Mouse (Mus musculus): ENCODE data around the gene Prss16.

The Prss16 gene

DNA sequence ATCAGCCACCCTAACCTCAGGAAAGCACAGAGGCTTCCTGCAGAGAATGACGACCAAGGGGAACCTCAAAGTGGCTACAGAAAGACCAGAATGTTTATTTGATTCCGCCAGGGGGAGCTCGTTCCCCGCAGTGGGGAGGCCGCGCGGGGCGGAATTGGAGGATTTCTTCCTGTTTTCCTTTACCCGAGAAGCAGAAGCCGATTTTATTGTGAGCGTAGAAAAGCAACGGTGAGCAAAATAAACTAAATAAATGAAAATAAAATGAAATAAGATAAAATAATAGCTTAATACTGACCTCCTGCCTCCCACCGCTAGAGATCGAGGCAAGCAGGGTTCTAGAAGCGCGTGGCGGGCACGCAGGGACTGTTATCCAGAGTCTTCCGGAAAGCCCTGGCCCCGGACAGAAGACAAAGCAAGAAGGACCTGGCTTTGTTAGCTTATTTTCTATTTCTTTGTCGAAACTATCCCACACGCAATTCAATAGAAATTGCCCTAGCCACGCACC lies 35.3 kb downstream of the Prss16 start:
- peak; percentile 94 for DNase-seq (ENCODE audit: low read depth, low spot score)

DNA sequence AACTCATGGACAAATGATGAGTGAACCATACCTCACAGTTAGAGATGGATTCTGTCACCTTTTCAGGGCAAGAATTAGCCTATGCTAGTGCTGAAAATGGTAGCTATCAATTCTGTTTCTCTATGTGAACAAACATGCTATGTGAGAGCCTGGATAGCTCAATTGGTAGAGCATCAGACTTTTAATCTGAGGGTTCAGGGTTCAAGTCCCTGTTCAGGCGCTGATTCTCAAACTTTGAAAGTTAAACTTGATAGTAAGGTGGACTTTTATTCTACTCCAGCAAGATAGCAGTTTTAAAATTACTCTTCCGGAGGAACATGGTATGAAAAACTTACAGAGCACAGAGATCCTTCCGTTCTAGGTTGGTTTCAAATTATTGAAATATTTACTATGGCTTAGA lies 37.9 kb downstream of the Prss16 start:
- no peak for DNase-seq (ENCODE audit: low read depth, low spot score)

DNA sequence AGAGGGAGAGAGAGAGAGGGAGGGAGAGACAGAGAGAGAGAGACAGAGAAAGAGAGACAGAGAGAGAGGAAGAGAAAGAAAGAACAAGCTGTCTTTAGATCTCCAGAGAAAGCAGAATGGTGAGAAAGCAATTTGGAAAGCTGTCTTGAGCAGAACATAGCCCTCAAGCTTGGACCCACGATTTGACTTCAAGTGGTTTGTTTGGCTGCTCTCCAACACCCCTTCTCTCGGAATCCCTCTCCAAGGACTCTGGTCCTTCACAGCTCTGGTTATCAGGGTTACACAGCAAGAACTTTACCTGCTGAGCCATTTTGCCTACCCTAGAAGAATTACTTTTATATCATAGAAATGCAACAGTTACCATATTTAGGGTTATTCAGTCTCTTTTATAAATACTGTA lies 39.7 kb downstream of the Prss16 start:
- DNase-seq (ENCODE audit: low read depth, low spot score), result no peak

DNA sequence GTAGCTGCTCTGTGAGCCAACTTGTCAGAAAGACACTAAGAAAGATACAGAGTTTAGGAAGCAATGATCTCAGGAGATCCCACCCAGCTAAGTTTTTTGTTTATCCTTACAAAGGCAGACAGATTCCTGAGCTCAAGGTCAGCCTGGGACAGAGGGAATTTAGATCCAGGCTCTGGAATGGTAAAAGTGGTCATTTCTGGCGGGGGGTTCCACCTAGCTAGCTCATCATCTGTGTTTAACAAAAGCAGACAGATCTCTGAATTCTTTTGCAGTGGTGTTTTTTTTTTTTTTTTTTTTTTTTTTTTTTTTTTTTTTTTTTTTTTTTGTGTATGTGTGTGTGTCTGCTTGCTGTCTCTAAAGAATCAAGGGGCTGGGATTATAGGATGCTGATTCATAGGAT lies 40.3 kb downstream of the Prss16 start:
- DNase-seq (ENCODE audit: low read depth, low spot score), result no peak
